Mouse (Mus musculus): ENCODE data around the gene Pld3. TPM values are rescaled to one million over a fixed set of nuclear protein-coding genes. Genes with fewer than 3 reads are reported as not detected.

Gene Pld3
- polyA plus RNA-seq, 1 experiment from 2014 or later: 78.7 TPM

DNA sequence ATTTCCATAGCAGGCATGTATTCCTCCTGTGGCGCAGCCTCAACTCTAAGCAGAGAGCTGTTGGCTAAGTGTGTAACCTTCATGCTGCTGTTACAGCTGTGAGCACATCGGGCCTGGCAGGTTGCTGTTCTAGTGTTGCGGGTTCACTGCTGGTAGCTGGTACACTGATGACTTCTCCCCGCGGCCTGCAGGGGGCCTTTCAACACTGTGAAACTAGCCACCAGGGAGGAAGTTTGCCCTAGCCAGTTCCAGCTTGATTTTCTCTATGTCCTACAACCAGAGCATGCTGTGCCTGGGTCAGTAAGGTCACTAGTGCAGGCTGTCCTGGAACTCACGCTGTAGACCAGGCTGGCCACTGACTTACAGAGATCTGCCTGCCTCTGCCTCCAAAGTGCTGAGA lies 23.9 kb upstream of the Pld3 start:
- H3K9ac ChIP-seq (replicated peaks; ENCODE audit: low read depth, low read length): no peak overlapping the region; the same call in 1 of the 2 replicates
- no peak overlapping the region for H3K4me2 ChIP-seq (replicated peaks; ENCODE audit: low read depth, low read length)
- no peak overlapping the region for H3K27ac ChIP-seq (ENCODE audit: low read length)
- no peak overlapping the region for H3K4me3 ChIP-seq (ENCODE audit: low read depth, low read length)
- WGBS: 68% methylated on average over 6 of the region's 6 CpGs
- no peaks in the 10 kb centered on the region for H3K9me3 ChIP-seq (ENCODE audit: control insufficient read depth, low read depth, low read length)
- no peaks in the 10 kb centered on the region for H3K27me3 ChIP-seq (ENCODE audit: control insufficient read depth, insufficient read depth, low read length)
- no peak for ATAC-seq (ENCODE audit: insufficient number of reproducible peaks, insufficient read depth, low FRiP score, low read depth)
- no peaks in the 10 kb centered on the region for H3K4me1 ChIP-seq (ENCODE audit: control insufficient read depth, insufficient read depth, low read length)
- peaks cover 51% of the 10 kb centered on the region for H3K36me3 ChIP-seq (ENCODE audit: control insufficient read depth, insufficient read depth, low read length)

DNA sequence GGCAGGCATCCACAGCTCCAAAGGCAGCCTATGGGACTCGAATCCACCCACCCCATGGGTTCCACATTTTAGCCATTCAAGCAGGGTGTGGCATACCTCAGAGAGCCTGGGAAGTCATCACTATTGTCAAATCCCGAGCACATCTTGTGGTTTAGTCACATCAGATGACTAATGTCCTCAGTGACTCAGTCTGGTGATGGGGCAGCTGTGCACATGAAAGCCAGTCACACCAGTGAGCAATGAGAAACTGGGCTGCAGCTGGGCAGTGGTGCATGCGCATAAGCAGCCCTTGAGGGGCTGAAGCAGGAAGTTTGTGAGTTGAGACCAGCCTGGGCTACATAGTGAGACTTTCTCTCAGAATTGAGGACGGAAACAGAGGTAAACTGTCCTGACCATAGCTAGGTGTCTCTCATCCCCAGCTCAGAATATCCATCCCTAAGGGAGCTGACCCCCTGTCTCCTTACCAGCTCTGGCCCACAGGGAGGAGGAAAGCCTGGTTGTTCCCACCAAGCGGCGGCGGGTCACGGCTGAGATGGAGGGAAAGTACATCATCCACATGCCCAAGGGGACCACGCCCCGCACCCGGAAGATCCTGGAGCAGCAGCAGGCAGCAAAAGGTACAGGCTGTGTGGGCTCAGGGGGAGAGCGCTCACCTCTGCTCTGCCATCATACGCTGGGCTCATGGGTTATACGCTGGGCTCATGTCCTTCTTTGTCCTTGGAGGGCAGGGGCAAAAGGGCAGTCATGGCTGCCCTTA lies 21.3 kb upstream of the Pld3 start:
- no peak overlapping the region for H3K4me2 ChIP-seq (replicated peaks; ENCODE audit: low read depth, low read length)
- peaks cover 50% of the 10 kb centered on the region for H3K36me3 ChIP-seq (ENCODE audit: control insufficient read depth, insufficient read depth, low read length)
- H3K27me3 ChIP-seq (ENCODE audit: control insufficient read depth, insufficient read depth, low read length): no peaks in the 10 kb centered on the region
- H3K27ac ChIP-seq (ENCODE audit: low read length): no peak overlapping the region
- no peak for ATAC-seq (ENCODE audit: insufficient number of reproducible peaks, insufficient read depth, low FRiP score, low read depth)
- H3K4me3 ChIP-seq (ENCODE audit: low read depth, low read length): no peak overlapping the region
- H3K4me1 ChIP-seq (ENCODE audit: control insufficient read depth, insufficient read depth, low read length): no peaks in the 10 kb centered on the region
- no peaks in the 10 kb centered on the region for H3K9me3 ChIP-seq (ENCODE audit: control insufficient read depth, low read depth, low read length)
- no peak overlapping the region for H3K9ac ChIP-seq (replicated peaks; ENCODE audit: low read depth, low read length)
- WGBS: 89% methylated on average over 14 of the region's 14 CpGs

DNA sequence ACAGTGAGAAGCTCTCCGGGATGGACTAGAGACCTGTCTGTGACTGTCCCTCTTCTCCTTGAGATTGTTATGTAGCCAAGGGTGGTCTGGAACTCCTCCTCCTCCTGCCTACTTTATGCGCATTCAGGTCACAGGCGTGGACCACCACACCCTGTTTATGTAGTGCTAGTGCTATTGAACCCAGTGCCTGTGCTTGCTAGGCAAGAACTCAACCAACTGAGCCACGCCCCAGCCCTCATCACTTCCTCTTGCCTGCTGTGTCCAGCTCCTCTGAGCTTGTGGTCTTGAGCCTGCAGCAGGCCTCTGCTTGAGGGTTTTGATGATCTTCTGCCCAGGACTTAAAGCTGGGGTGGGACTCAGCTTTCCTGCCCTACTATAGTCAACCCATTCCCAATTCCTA lies 19.1 kb upstream of the Pld3 start:
- Histone ChIP-seq H3K36me3 (ENCODE audit: control insufficient read depth, insufficient read depth, low read length) (peaks cover 55% of the 10 kb centered on the region), H3K9ac (replicated peaks; ENCODE audit: low read depth, low read length) (no peak overlapping the region), H3K4me1 (ENCODE audit: control insufficient read depth, insufficient read depth, low read length) (no peaks in the 10 kb centered on the region), H3K4me2 (replicated peaks; ENCODE audit: low read depth, low read length) (no peak overlapping the region), H3K27me3 (ENCODE audit: control insufficient read depth, insufficient read depth, low read length) (no peaks in the 10 kb centered on the region), H3K27ac (ENCODE audit: low read length) (no peak overlapping the region), H3K9me3 (ENCODE audit: control insufficient read depth, low read depth, low read length) (no peaks in the 10 kb centered on the region), H3K4me3 (ENCODE audit: low read depth, low read length) (no peak overlapping the region)
- 83% methylated on average over 4 of the region's 4 CpGs for WGBS
- no peak for ATAC-seq (ENCODE audit: insufficient number of reproducible peaks, insufficient read depth, low FRiP score, low read depth)

DNA sequence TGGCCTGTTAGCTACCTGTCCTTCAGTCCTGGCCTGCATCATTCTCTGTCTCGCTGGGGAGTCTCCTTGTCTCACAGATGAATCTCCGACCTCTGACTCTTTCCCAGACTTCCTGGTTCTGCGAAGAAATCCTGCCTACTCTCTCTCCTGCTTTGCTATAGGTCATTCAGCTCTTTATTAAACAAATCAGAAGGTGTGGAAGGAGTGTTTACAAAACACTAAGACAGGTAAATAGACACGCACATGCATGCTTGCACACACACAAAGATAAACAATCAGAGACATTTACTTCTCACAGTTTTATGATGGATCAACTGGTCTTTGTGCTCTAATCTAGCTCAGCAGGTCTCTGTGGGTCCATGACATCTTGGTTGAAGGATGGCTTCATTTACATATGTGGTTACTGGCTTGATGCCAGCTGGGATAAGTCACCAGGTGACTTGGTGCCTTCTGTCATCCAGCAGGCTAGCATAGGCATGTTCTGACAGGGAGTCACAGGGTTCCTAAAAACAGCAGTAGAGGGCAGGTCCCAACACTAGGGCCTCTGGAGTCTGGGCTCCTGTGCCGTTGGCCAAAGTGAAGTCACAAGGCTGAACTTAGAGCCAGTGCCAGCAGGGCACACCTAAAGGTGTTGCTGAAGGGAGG lies 16.7 kb upstream of the Pld3 start:
- Histone ChIP-seq H3K4me3 (ENCODE audit: low read depth, low read length) (no peak overlapping the region), H3K4me1 (ENCODE audit: control insufficient read depth, insufficient read depth, low read length) (no peaks in the 10 kb centered on the region), H3K9me3 (ENCODE audit: control insufficient read depth, low read depth, low read length) (no peaks in the 10 kb centered on the region), H3K9ac (replicated peaks; ENCODE audit: low read depth, low read length) (no peak overlapping the region), H3K36me3 (ENCODE audit: control insufficient read depth, insufficient read depth, low read length) (peaks cover 50% of the 10 kb centered on the region), H3K4me2 (replicated peaks; ENCODE audit: low read depth, low read length) (no peak overlapping the region), H3K27ac (ENCODE audit: low read length) (no peak overlapping the region), H3K27me3 (ENCODE audit: control insufficient read depth, insufficient read depth, low read length) (no peaks in the 10 kb centered on the region)
- peak; percentile 23; the same call in 1 of the 2 replicates for ATAC-seq (ENCODE audit: insufficient number of reproducible peaks, insufficient read depth, low FRiP score, low read depth)
- 73% methylated on average over 5 of the region's 5 CpGs for WGBS

DNA sequence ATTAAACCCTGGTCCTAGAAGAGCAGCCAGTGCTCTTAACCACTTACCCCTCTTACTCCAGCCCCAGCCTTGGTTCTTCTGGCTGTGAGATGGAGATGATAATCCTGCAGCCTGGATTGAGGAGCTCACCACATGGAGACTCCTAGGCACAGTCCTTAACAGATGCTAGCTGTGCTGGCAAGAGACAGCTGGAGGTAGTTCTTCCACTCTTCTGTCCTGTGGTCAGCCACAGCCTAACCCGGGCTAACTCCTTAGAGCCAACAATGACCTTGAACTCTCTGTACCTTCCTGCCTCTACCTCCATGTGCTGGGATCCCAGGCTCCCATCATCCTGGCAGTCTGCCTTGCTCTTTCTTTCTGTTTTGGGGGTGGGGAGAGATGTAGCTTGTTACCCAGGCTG lies 8.0 kb upstream of the Pld3 start:
- WGBS: 83% methylated on average over 1 of the region's 1 CpGs
- H3K36me3 ChIP-seq (ENCODE audit: control insufficient read depth, insufficient read depth, low read length): peaks cover 38% of the 10 kb centered on the region

DNA sequence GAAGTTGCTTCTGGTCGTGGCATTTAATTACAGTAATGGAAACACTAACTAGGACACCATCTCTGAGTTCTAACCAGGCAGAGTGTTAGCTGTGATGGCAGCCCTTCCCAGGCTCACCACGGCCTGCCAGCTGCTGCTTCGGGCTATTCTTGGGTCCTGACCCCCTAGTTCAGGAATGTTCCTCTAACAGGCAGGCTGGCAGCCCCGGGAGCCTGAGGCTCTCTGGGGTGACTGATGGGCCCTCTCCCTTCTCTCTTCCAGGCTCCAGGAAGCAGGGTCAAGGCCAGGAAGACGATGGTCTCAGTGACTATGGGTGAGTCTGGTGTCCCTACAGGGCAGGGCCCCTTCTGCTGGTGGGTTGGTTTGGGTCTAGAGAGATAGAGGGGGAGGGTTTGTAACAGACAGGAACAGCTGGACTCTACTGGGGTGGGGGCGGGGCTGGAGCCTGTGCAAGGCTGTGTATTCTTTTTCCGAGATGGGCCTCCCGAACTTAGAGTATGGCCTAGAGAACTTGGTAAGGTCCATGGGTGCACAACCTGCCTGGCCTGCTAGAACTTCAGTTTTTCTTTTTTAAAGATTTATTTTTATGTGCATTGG lies 7.4 kb upstream of the Pld3 start:
- peaks cover 37% of the 10 kb centered on the region for H3K36me3 ChIP-seq (ENCODE audit: control insufficient read depth, insufficient read depth, low read length)
- no peak overlapping the region for H3K27ac ChIP-seq (ENCODE audit: low read length)
- no peaks in the 10 kb centered on the region for H3K27me3 ChIP-seq (ENCODE audit: control insufficient read depth, insufficient read depth, low read length)
- H3K4me2 ChIP-seq (replicated peaks; ENCODE audit: low read depth, low read length): no peak overlapping the region
- ATAC-seq (ENCODE audit: insufficient number of reproducible peaks, insufficient read depth, low FRiP score, low read depth): no peak
- H3K9me3 ChIP-seq (ENCODE audit: control insufficient read depth, low read depth, low read length): no peaks in the 10 kb centered on the region
- no peaks in the 10 kb centered on the region for H3K4me1 ChIP-seq (ENCODE audit: control insufficient read depth, insufficient read depth, low read length)
- H3K9ac ChIP-seq (replicated peaks; ENCODE audit: low read depth, low read length): no peak overlapping the region
- no peak overlapping the region for H3K4me3 ChIP-seq (ENCODE audit: low read depth, low read length)
- WGBS: 57% methylated on average over 8 of the region's 8 CpGs

More for the DNA sequence above, 8.0 kb upstream of the Pld3 start:
- no peak overlapping the region for H3K9ac ChIP-seq (replicated peaks; ENCODE audit: low read depth, low read length)
- H3K4me1 ChIP-seq (ENCODE audit: control insufficient read depth, insufficient read depth, low read length): no peaks in the 10 kb centered on the region
- no peak for ATAC-seq (ENCODE audit: insufficient number of reproducible peaks, insufficient read depth, low FRiP score, low read depth)
- no peaks in the 10 kb centered on the region for H3K9me3 ChIP-seq (ENCODE audit: control insufficient read depth, low read depth, low read length)
- H3K4me2 ChIP-seq (replicated peaks; ENCODE audit: low read depth, low read length): no peak overlapping the region
- no peaks in the 10 kb centered on the region for H3K27me3 ChIP-seq (ENCODE audit: control insufficient read depth, insufficient read depth, low read length)
- no peak overlapping the region for H3K27ac ChIP-seq (ENCODE audit: low read length)
- H3K4me3 ChIP-seq (ENCODE audit: low read depth, low read length): no peak overlapping the region

DNA sequence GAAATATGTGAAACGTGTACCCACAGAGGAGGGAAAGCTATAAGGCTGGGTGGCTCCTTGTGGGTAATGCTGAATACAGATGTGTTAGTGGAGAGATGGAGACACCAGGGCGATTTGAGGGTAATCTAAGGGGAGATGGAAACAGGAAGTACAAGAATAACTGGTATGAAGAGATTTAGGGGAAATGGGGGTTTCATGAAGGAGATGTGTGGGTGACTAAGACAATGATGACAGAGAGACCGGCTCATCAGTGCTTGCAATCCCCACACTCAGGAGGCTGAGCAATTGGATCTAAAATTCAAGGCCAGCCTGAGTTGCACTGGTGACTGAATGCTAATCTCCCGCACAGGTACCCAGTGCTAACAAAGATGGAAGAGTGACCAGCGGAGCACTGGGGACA lies 948 bp downstream of the Pld3 start:
- peak overlapping the region; percentile 88 for H3K4me2 ChIP-seq (replicated peaks; ENCODE audit: low read depth, low read length)
- 47% methylated on average over 5 of the region's 5 CpGs for WGBS
- H3K36me3 ChIP-seq (ENCODE audit: control insufficient read depth, insufficient read depth, low read length): peaks cover 8% of the 10 kb centered on the region; the same call in 1 of the 2 replicates
- no peaks in the 10 kb centered on the region for H3K9me3 ChIP-seq (ENCODE audit: control insufficient read depth, low read depth, low read length)
- H3K27ac ChIP-seq (ENCODE audit: low read length): no peak overlapping the region
- H3K4me3 ChIP-seq (ENCODE audit: low read depth, low read length): peak overlapping the region; percentile 85
- H3K4me1 ChIP-seq (ENCODE audit: control insufficient read depth, insufficient read depth, low read length): peaks cover 4% of the 10 kb centered on the region; the same call in 1 of the 2 replicates
- ATAC-seq (ENCODE audit: insufficient number of reproducible peaks, insufficient read depth, low FRiP score, low read depth): no peak
- peak overlapping the region; percentile 77; the same call in 1 of the 2 replicates for H3K9ac ChIP-seq (replicated peaks; ENCODE audit: low read depth, low read length)
- H3K27me3 ChIP-seq (ENCODE audit: control insufficient read depth, insufficient read depth, low read length): no peaks in the 10 kb centered on the region

DNA sequence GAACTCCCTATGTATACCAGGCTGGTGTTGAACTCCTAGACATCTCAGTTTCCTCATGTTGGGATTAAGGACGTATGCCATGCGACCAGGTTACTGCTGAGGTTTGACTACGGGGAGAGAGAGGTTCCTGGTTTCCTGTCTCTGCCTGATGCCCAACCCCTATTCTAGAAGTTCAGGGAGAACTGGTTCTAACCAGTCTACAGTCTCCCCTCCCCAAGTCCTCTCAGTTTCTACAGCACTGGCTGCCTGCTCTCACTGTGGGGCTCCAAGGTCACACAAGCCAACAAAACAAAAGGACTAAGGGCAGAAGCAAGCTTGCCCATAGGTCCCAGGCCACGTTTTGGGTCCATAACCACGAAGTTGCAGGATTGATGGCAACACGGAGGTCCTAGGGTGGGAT lies 3.4 kb downstream of the Pld3 start:
- Histone ChIP-seq H3K9ac (replicated peaks; ENCODE audit: low read depth, low read length) (no peak overlapping the region), H3K36me3 (ENCODE audit: control insufficient read depth, insufficient read depth, low read length) (no peaks in the 10 kb centered on the region), H3K4me1 (ENCODE audit: control insufficient read depth, insufficient read depth, low read length) (peaks cover 4% of the 10 kb centered on the region; the same call in 1 of the 2 replicates), H3K9me3 (ENCODE audit: control insufficient read depth, low read depth, low read length) (no peaks in the 10 kb centered on the region), H3K27ac (ENCODE audit: low read length) (no peak overlapping the region), H3K27me3 (ENCODE audit: control insufficient read depth, insufficient read depth, low read length) (no peaks in the 10 kb centered on the region), H3K4me2 (replicated peaks; ENCODE audit: low read depth, low read length) (no peak overlapping the region), H3K4me3 (ENCODE audit: low read depth, low read length) (no peak overlapping the region)
- 75% methylated on average over 6 of the region's 6 CpGs for WGBS
- ATAC-seq (ENCODE audit: insufficient number of reproducible peaks, insufficient read depth, low FRiP score, low read depth): no peak
